Mouse (Mus musculus) C2C12 (cell line): Measurements from ENCODE around the gene Gm20521.

Source experiments
- CTCF ChIP-seq: IDR thresholded peaks from one replicate; pipeline ENCODE4 v1.5.1; 2011; ENCODE audit not compliant: control insufficient read depth, insufficient read depth, insufficient read length
- FOSL1 ChIP-seq: IDR thresholded peaks from one replicate; pipeline ENCODE4 v1.8.0; 2011; ENCODE audit warnings: mild to moderate bottlenecking, low read length; ENCODE audit not compliant: poor library complexity, insufficient read depth, severe bottlenecking
- MAX ChIP-seq: IDR thresholded peaks from one replicate; pipeline ENCODE4 v1.6.1; 2011; ENCODE audit warnings: mild to moderate bottlenecking, control low read depth
- MYOD1 ChIP-seq: IDR thresholded peaks from one replicate; pipeline ENCODE4 v1.6.1; 2011; ENCODE audit warnings: low read depth; ENCODE audit not compliant: control insufficient read depth, insufficient read length
- MYOG ChIP-seq: IDR thresholded peaks from one replicate; pipeline ENCODE4 v1.6.1; 2011; ENCODE audit not compliant: control insufficient read depth, insufficient read length; ENCODE audit errors: extremely low read depth

- TF ChIP-seq CTCF (no peak), MYOD1 (no peak), MYOG (no peak), FOSL1 (no peak), MAX (no peak)
These were observed 17.6 kb upstream of the Gm20521 start for GRCm38 (mm10) chr14:54865626-54866025.
